Mouse (Mus musculus) heart, postnatal 0 days (tissue): ENCODE measurements at regions not wholly inside any gene's neighbourhood (a gene's known extent, or its start where the extent isn't known, plus 50 kb on each side); places are given as distances from the start of the nearest gene placed in this dataset.

Experiments
- CTCF ChIP-seq: IDR thresholded peaks from 2 replicates; pipeline ENCODE4 v1.5.1; 2016; ENCODE audit warnings: antibody characterized with exemption, control low read depth, low read depth
- EP300 ChIP-seq: IDR thresholded peaks from 2 replicates; pipeline ENCODE4 v1.6.1; 2016; ENCODE audit warnings: antibody characterized with exemption, low read depth

DNA sequence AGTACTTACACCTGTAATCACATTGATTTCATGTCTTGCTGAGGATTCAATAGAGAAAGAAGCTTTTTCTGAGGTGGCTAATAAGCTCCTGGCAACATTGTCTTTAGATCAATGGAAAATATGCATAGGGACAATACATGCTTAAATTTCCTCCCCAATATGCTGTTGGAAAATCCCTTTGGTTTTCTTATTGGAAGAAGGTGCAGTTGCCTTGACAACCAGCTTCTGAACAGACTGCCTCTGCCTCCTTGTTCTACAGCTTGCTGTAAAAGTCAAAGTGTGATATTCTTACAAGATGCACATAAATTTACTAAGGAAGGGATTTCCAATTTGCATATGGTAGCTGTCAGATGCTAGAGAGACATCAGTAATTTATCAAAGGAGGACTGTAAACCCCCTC lies 585.4 kb upstream of the Nr5a2 start:
- TF ChIP-seq CTCF (no peak), EP300 (no peak)
